Mouse (Mus musculus): ENCODE measurements around the gene Vmn2r89. TPM values are rescaled to one million over a fixed set of nuclear protein-coding genes. Genes with fewer than 3 reads are reported as not detected.

The Vmn2r89 gene
- not detected for polyA plus RNA-seq (2015; fragmentation: Illumina TruSeq; extraction: RNeasy Lipid Tissue Mini Kit (QIAGEN cat#74804); ENCODE audit: insufficient read depth, low replicate concordance)

GRCm38 (mm10) chr14:51451557-51451956 lies at the start of gene Vmn2r89:
Vmn2r89 (plus strand) TSS chr14:51451857.

DNA sequence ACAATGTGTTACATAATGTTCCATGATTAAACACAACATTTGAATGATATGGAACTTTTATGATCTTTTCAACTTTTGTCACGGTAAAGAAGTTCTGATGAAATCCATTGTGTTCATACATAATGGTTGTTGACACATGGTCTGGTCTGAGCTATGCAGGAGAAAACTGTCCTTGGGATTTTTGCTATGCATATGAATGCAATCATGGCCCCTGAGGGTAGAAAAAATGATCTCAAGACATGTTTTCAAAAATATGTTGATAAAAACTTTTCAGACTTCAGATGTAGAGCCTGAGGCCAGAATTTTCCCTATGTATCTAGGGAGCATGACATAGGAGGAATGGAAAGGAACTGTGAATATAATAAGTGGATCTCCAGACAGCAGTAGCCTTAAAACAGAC lies 41.1 kb upstream of the Vmn2r89 start, which contains the start of gene Vmn2r88:
Vmn2r88 (plus strand) TSS at position 301 of the 400 bp plus-strand sequence.

Other genes starting within 250 kb of the Vmn2r89 start
- gene Ear14, start 248.5 kb upstream of the Vmn2r89 start, polyA plus RNA-seq (2015; fragmentation: Illumina TruSeq; extraction: RNeasy Lipid Tissue Mini Kit (QIAGEN cat#74804); ENCODE audit: insufficient read depth, low replicate concordance) = not detected
- not detected for gene Rnase2a, start 195.7 kb upstream of the Vmn2r89 start, polyA plus RNA-seq (2015; fragmentation: Illumina TruSeq; extraction: RNeasy Lipid Tissue Mini Kit (QIAGEN cat#74804); ENCODE audit: insufficient read depth, low replicate concordance)
- gene Gm7247, start 90.1 kb upstream of the Vmn2r89 start, polyA plus RNA-seq (2015; fragmentation: Illumina TruSeq; extraction: RNeasy Lipid Tissue Mini Kit (QIAGEN cat#74804); ENCODE audit: insufficient read depth, low replicate concordance) = not detected
- not detected for gene Vmn2r88, start 41.0 kb upstream of the Vmn2r89 start, polyA plus RNA-seq (2015; fragmentation: Illumina TruSeq; extraction: RNeasy Lipid Tissue Mini Kit (QIAGEN cat#74804); ENCODE audit: insufficient read depth, low replicate concordance)
- not detected for gene Gm5622, start 100.9 kb downstream of the Vmn2r89 start, polyA plus RNA-seq (2015; fragmentation: Illumina TruSeq; extraction: RNeasy Lipid Tissue Mini Kit (QIAGEN cat#74804); ENCODE audit: insufficient read depth, low replicate concordance)
- gene Gm17175, start 122.2 kb downstream of the Vmn2r89 start, polyA plus RNA-seq (2015; fragmentation: Illumina TruSeq; extraction: RNeasy Lipid Tissue Mini Kit (QIAGEN cat#74804); ENCODE audit: insufficient read depth, low replicate concordance) = not detected
- gene Gm17174, start 140.3 kb downstream of the Vmn2r89 start, polyA plus RNA-seq (2015; fragmentation: Illumina TruSeq; extraction: RNeasy Lipid Tissue Mini Kit (QIAGEN cat#74804); ENCODE audit: insufficient read depth, low replicate concordance) = not detected
- gene Gm17078, start 159.5 kb downstream of the Vmn2r89 start, polyA plus RNA-seq (2015; fragmentation: Illumina TruSeq; extraction: RNeasy Lipid Tissue Mini Kit (QIAGEN cat#74804); ENCODE audit: insufficient read depth, low replicate concordance) = not detected
- not detected for gene Gm4181, start 183.8 kb downstream of the Vmn2r89 start, polyA plus RNA-seq (2015; fragmentation: Illumina TruSeq; extraction: RNeasy Lipid Tissue Mini Kit (QIAGEN cat#74804); ENCODE audit: insufficient read depth, low replicate concordance)
- gene Gm17079, start 243.6 kb downstream of the Vmn2r89 start, polyA plus RNA-seq (2015; fragmentation: Illumina TruSeq; extraction: RNeasy Lipid Tissue Mini Kit (QIAGEN cat#74804); ENCODE audit: insufficient read depth, low replicate concordance) = not detected

Measured in spleen, adult 10 weeks (tissue).